Mouse (Mus musculus): ENCODE results near the gene Serpina10. TPM values are rescaled to one million over a fixed set of nuclear protein-coding genes. Genes with fewer than 3 reads are reported as not detected.
A peak's percentile ranks its signal among the peaks of the same experiment; 100 is the strongest.
"Not testable (repeated sequence)": the region's sequence is repeated elsewhere in the genome, so short reads cannot be mapped to it uniquely, and the experiment has no call there.

Gene Serpina10
- total and polyA plus RNA-seq, 3 experiments = 0.07 to 0.12 TPM; not detected in 1

GRCm38 (mm10) chr12:103598411-103598810 is 32.8 kb downstream of the Serpina10 start:
- H3K27me3 ChIP-seq (ENCODE audit: control insufficient read depth in 1 of 2, insufficient read depth in 2 of 2, low read length in 2 of 2) = no peaks in the 10 kb centered on the region
- H3K4me1 ChIP-seq (ENCODE audit: control insufficient read depth in 1 of 2, insufficient read depth in 2 of 2, low read length in 2 of 2) = peaks cover 0 to 5% of the 10 kb centered on the region in 2 experiments; a peak in 1 of 4 replicates
- DNase-seq (ENCODE audit: low read depth, low spot score) = peak; percentile 23
- TF ChIP-seq EP300 (IDR thresholded peaks at IDR 0.05; ENCODE audit: low read depth in 1 of 2, low read length in 2 of 2) (peak; percentile 50 to 70), RCOR1 (IDR thresholded peaks at IDR 0.05; ENCODE audit: low read depth, low read length) (peak; percentile 83), GATA1 (IDR thresholded peaks at IDR 0.05; ENCODE audit: low read depth, low read length) (peak; percentile 68), TCF12 (IDR thresholded peaks at IDR 0.05; ENCODE audit: low read depth, low read length) (peak; percentile 61), USF1 (IDR thresholded peaks at IDR 0.05; ENCODE audit: low read depth, low read length) (no peak), SMC3 (IDR thresholded peaks at IDR 0.05; ENCODE audit: low read depth, low read length) (no peak), UBTF (IDR thresholded peaks at IDR 0.05; ENCODE audit: borderline replicate concordance, insufficient read depth, low read depth, low read length) (no peak), TAL1 (IDR thresholded peaks at IDR 0.05; ENCODE audit: low read length) (peak; percentile 54), MYC (IDR thresholded peaks at IDR 0.05; ENCODE audit: low read depth, low read length) (no peak)
- no peak overlapping the region for H3K4me3 ChIP-seq (ENCODE audit: control insufficient read depth in 1 of 2, insufficient read depth in 1 of 2, low read depth in 2 of 2, low read length in 2 of 2)
- H3K27ac ChIP-seq (ENCODE audit: control insufficient read depth, low read depth, low read length) = no peak overlapping the region
- H3K9ac ChIP-seq (ENCODE audit: control insufficient read depth, low read depth, low read length, poor library complexity, severe bottlenecking) = no peak overlapping the region
- H3K36me3 ChIP-seq (ENCODE audit: control insufficient read depth in 1 of 2, insufficient read depth in 2 of 2, low read length in 2 of 2) = peaks cover 0 to 9% of the 10 kb centered on the region in 2 experiments; a peak in 2 of 4 replicates
- no peaks in the 10 kb centered on the region for H3K79me2 ChIP-seq (ENCODE audit: control insufficient read depth, insufficient read depth, low read length, poor library complexity)
- no peaks in the 10 kb centered on the region for H3K9me3 ChIP-seq (replicated peaks; ENCODE audit: insufficient read depth, low read length)

GRCm38 (mm10) chr12:103583771-103584170 is 47.5 kb downstream of the Serpina10 start:
- Histone ChIP-seq H3K36me3 (ENCODE audit: control insufficient read depth in 1 of 2, insufficient read depth in 2 of 2, low read length in 2 of 2) (no peaks in the 10 kb centered on the region), H3K27ac (ENCODE audit: control insufficient read depth, low read depth, low read length) (no peak overlapping the region), H3K9me3 (replicated peaks; ENCODE audit: insufficient read depth, low read length) (no peaks in the 10 kb centered on the region), H3K4me1 (ENCODE audit: control insufficient read depth in 1 of 2, insufficient read depth in 2 of 2, low read length in 2 of 2) (no peaks in the 10 kb centered on the region), H3K9ac (ENCODE audit: control insufficient read depth, low read depth, low read length, poor library complexity, severe bottlenecking) (no peak overlapping the region), H3K79me2 (ENCODE audit: control insufficient read depth, insufficient read depth, low read length, poor library complexity) (no peaks in the 10 kb centered on the region; the same call in 1 of the 2 replicates), H3K4me3 (ENCODE audit: control insufficient read depth in 1 of 2, insufficient read depth in 1 of 2, low read depth in 2 of 2, low read length in 2 of 2) (no peak overlapping the region), H3K27me3 (ENCODE audit: control insufficient read depth in 1 of 2, insufficient read depth in 2 of 2, low read length in 2 of 2) (no peaks in the 10 kb centered on the region)
- no peak for TF ChIP-seq ETS1 (IDR thresholded peaks at IDR 0.05; ENCODE audit: low read depth, low read length)
- TF ChIP-seq ELF1 (IDR thresholded peaks at IDR 0.05; ENCODE audit: low read depth, low read length) = no peak
- TF ChIP-seq UBTF (IDR thresholded peaks at IDR 0.05; ENCODE audit: borderline replicate concordance, insufficient read depth, low read depth, low read length) = no peak
- no peak for TF ChIP-seq MXI1 (IDR thresholded peaks at IDR 0.05; ENCODE audit: low read depth, low read length)
- TF ChIP-seq ZNF384 (IDR thresholded peaks at IDR 0.05; ENCODE audit: low read depth, low read length) = no peak
- TF ChIP-seq MYB (IDR thresholded peaks at IDR 0.05; ENCODE audit: low read depth, low read length) = no peak
- TF ChIP-seq MEF2A (IDR thresholded peaks at IDR 0.05; ENCODE audit: extremely low read depth, insufficient replicate concordance, low read depth, low read length, poor library complexity, severe bottlenecking) = no peak
- no peak for TF ChIP-seq HCFC1 (IDR thresholded peaks at IDR 0.05; ENCODE audit: low read depth, low read length)
- TF ChIP-seq RCOR1 (IDR thresholded peaks at IDR 0.05; ENCODE audit: low read depth, low read length) = no peak
- TF ChIP-seq MAZ (IDR thresholded peaks at IDR 0.05; ENCODE audit: low read depth, low read length) = no peak
- no peak for DNase-seq (ENCODE audit: low read depth, low spot score)

- DNase-seq (ENCODE audit: low read depth, low spot score); H3K4me1 ChIP-seq (ENCODE audit: control insufficient read depth in 1 of 2, insufficient read depth in 2 of 2, low read length in 2 of 2); H3K4me3 ChIP-seq (ENCODE audit: control insufficient read depth in 1 of 2, insufficient read depth in 1 of 2, low read depth in 2 of 2, low read length in 2 of 2): not testable (repeated sequence)
Observed at GRCm38 (mm10) chr12:103578148-103578547, 53.1 kb downstream of the Serpina10 start.

More at GRCm38 (mm10) chr12:103578148-103578547, 53.1 kb downstream of the Serpina10 start:
- H3K79me2 ChIP-seq (ENCODE audit: control insufficient read depth, insufficient read depth, low read length, poor library complexity); H3K9me3 ChIP-seq (replicated peaks; ENCODE audit: insufficient read depth, low read length); H3K36me3 ChIP-seq (ENCODE audit: control insufficient read depth in 1 of 2, insufficient read depth in 2 of 2, low read length in 2 of 2); H3K9ac ChIP-seq (ENCODE audit: control insufficient read depth, low read depth, low read length, poor library complexity, severe bottlenecking); H3K27me3 ChIP-seq (ENCODE audit: control insufficient read depth in 1 of 2, insufficient read depth in 2 of 2, low read length in 2 of 2); H3K27ac ChIP-seq (ENCODE audit: control insufficient read depth, low read depth, low read length): not testable (repeated sequence)

Data from MEL (cell line).